Mouse (Mus musculus): ENCODE data around the gene Adgrl2. TPM values are rescaled to one million over a fixed set of nuclear protein-coding genes. Genes with fewer than 3 reads are reported as not detected.
A peak's percentile ranks its signal among the peaks of the same experiment; 100 is the strongest.

Gene Adgrl2
- total RNA-seq, 1 experiment from 2014 or later: 0.10 TPM

GRCm38 (mm10) chr3:148981776-148982175, 8.6 kb downstream of the Adgrl2 start:
- no peak for ATAC-seq (replicated peaks; ENCODE audit: insufficient number of reproducible peaks, low FRiP score, low TSS enrichment, poor library complexity, severe bottlenecking)

DNA sequence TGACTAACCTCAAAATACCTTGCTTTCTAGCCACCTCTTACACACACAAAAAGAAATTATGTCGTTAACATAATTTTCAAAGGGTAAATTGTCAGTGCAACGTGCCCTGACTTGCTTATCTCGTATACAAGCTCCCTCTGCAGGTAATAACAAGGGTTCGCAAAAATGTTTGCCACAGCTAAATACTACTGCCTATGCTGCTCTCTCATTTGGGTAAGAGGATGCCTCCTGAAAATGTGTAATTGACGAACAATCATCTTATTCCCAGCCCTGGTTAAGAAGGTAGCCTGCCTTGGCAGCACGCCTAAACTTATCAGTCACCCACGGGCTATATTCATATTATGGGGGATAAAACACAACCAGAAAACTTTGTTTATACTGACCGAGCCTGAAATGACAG, 11.8 kb downstream of the Adgrl2 start:
- no peak for ATAC-seq (replicated peaks; ENCODE audit: insufficient number of reproducible peaks, low FRiP score, low TSS enrichment, poor library complexity, severe bottlenecking)

- no peak for ATAC-seq (replicated peaks; ENCODE audit: insufficient number of reproducible peaks, low FRiP score, low TSS enrichment, poor library complexity, severe bottlenecking)
Observed at GRCm38 (mm10) chr3:148977838-148978237, 12.5 kb downstream of the Adgrl2 start.

DNA sequence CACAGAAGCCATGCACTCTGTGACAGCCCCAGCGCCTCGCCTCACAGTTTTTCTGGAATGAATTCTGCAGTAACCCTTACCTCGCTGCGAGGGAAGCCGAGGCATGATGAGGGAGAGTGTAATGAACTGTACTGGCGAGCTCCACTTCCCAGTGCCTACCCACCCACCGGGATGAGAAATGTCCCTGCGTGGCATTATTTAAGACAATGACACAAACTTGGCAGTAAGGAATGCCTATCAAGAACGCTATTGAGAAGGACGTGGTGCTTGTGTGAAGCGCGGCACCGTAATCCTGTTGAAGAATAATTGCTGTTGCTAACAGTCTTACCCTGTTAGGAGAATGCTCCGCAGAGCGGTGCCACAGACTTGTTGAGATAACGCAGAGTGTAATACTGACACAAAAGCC, 13.2 kb downstream of the Adgrl2 start:
- ATAC-seq (replicated peaks; ENCODE audit: insufficient number of reproducible peaks, low FRiP score, low TSS enrichment, poor library complexity, severe bottlenecking): no peak

GRCm38 (mm10) chr3:148971893-148972596, 18.3 kb downstream of the Adgrl2 start:
- ATAC-seq (replicated peaks; ENCODE audit: insufficient number of reproducible peaks, low FRiP score, low TSS enrichment, poor library complexity, severe bottlenecking): no peak

DNA sequence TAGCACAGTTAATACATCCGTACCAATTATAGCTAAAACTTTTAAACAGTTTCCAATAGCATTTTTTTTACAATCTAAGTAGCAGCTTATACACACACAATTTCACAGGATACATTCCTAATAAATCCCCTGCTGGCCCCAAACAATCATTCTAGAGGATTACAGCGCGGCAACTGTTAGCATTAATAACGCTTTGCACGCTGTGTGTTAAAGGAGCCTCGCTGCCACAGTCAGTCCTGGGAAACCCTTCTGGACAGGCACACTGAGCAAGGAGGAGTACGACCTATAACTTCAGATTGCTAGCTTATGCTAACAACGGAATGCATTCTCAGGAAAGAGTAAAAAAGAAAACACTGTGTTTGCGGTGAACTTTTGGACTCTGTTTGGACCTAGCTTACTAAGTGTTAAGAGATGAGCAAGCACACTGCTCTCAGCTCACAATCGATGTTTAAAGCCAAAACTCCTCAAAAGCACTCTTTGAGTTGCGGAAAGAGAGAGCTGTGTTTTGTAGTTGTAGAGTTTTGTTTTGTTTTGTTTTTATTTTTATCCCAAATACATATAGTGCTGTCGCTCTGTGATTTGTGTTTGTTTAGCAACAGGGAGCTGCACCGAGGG, 25.3 kb downstream of the Adgrl2 start:
- no peak for ATAC-seq (replicated peaks; ENCODE audit: insufficient number of reproducible peaks, low FRiP score, low TSS enrichment, poor library complexity, severe bottlenecking)

- no peak for ATAC-seq (replicated peaks; ENCODE audit: insufficient number of reproducible peaks, low FRiP score, low TSS enrichment, poor library complexity, severe bottlenecking)
Observed at GRCm38 (mm10) chr3:148963381-148964044, 26.8 kb downstream of the Adgrl2 start.

DNA sequence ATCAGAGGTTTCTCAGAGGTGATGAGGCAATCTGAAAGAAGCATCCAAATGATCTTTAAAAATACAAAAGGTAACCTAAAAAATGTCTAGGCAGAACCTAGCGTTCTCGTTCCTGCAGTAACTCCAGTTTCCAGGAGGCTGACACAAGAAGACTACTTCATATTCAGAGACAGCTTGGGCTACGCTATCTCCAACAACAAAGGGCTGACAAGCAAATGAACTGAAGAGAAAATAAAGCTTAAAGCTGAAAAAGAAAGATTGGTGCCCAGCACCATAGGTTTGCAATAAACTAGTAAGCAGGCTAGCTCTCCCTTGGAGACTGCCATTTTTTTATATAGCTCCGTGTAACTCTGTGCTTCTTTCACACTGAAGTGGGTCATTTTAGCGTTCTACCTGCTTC, 28.7 kb downstream of the Adgrl2 start:
- ATAC-seq (replicated peaks; ENCODE audit: insufficient number of reproducible peaks, low FRiP score, low TSS enrichment, poor library complexity, severe bottlenecking): no peak

DNA sequence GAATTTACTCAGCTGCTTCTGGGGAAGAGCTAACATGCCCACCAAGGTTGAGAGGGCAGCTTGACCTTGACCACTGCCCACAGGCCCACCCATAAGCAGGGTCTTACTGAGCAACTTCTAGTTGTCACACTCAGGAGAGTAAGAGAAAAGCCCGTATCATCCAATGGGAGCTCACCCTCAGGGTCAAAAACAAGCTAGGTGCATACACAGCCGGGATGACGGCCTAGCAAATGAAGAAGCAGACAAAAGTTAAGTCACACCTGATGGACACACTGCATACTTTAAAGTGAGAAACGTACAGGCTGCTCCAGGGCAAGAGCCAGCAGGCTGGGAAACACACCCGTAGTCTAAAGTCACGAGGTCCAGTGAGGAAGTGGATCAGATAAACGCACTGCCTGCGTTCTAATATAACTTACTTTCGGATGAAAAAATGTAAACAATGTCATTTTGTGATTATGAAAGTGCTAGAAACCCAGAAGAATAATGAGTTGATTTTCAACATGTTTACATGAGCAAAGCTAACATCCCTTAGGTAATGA, 29.5 kb downstream of the Adgrl2 start:
- no peak for ATAC-seq (replicated peaks; ENCODE audit: insufficient number of reproducible peaks, low FRiP score, low TSS enrichment, poor library complexity, severe bottlenecking)

DNA sequence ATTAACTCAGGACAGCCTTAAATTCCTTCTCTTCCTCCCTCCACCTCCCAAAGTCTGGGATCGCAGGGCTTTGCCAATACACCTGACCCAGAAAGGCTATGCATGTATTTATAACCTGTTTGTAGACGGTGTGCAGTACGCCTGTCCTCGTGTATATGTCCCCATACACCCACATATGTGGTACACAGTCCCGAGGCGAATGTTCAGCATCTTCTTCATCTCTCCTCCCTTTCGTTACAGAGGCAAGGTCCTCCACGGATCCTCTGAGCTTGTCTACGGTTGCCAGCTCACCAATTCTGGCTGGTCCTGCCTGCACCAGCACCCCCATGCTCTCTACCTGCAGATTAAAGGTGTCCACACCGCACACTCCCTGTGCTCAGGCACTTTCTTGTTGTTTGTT, 30.1 kb downstream of the Adgrl2 start:
- ATAC-seq (replicated peaks; ENCODE audit: insufficient number of reproducible peaks, low FRiP score, low TSS enrichment, poor library complexity, severe bottlenecking): no peak

GRCm38 (mm10) chr3:148959327-148960025, 30.9 kb downstream of the Adgrl2 start:
- peak; percentile 88 for ATAC-seq (replicated peaks; ENCODE audit: insufficient number of reproducible peaks, low FRiP score, low TSS enrichment, poor library complexity, severe bottlenecking)

- ATAC-seq (replicated peaks; ENCODE audit: insufficient number of reproducible peaks, low FRiP score, low TSS enrichment, poor library complexity, severe bottlenecking): no peak
Observed at GRCm38 (mm10) chr3:148958714-148959113, 31.6 kb downstream of the Adgrl2 start.

DNA sequence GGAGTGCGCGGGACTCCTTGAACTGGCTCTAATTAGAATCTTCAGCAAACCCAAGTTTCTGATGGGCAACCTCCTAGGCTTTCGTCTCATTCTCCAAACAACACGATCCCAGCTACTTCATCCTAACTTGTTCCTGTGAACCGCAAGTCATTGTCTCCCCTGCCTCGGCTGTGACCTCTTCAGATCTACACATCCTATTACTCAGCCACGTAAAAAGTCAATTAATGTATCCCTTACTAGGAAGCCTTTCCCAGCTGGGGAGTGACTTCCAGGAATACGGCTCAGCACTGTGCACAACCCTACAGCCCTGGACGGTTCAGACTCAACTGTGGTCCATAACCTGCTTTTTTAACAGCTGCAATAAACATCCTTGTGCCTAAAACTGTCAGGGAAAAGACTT, 32.2 kb downstream of the Adgrl2 start:
- no peak for ATAC-seq (replicated peaks; ENCODE audit: insufficient number of reproducible peaks, low FRiP score, low TSS enrichment, poor library complexity, severe bottlenecking)

GRCm38 (mm10) chr3:148956887-148957286, 33.5 kb downstream of the Adgrl2 start:
- no peak for ATAC-seq (replicated peaks; ENCODE audit: insufficient number of reproducible peaks, low FRiP score, low TSS enrichment, poor library complexity, severe bottlenecking)

- ATAC-seq (replicated peaks; ENCODE audit: insufficient number of reproducible peaks, low FRiP score, low TSS enrichment, poor library complexity, severe bottlenecking): no peak
Observed at GRCm38 (mm10) chr3:148949796-148950195, 40.6 kb downstream of the Adgrl2 start.

DNA sequence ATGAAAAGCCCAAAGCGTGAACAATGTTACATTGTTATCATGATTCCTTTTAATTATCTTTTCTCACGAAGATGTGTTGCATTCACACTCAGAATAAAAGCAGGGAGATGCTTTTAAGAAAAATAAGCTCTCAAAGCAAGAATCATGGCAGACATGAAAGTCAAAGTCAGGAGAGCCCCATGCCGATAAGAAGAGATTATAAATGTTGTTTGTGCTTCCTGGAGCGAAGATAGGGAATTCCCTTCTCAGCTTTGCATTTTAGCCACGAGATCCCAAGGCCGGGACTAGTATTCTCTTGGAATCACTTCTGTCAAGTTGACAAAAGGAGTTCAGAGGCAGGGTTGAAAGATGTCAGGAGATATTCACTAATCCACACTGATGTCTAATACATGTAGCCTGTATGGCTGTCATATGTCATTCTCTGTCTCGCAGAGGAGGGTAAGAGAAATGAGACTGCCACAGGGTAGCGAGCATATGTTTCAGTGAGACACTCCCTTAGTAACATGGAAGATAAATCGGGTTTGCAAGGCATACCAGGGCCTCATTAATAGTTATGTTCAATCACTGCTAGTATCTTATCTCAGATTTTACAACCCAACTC, 42.5 kb downstream of the Adgrl2 start:
- no peak for ATAC-seq (replicated peaks; ENCODE audit: insufficient number of reproducible peaks, low FRiP score, low TSS enrichment, poor library complexity, severe bottlenecking)

GRCm38 (mm10) chr3:148947266-148947665, 43.1 kb downstream of the Adgrl2 start:
- no peak for ATAC-seq (replicated peaks; ENCODE audit: insufficient number of reproducible peaks, low FRiP score, low TSS enrichment, poor library complexity, severe bottlenecking)

- no peak for ATAC-seq (replicated peaks; ENCODE audit: insufficient number of reproducible peaks, low FRiP score, low TSS enrichment, poor library complexity, severe bottlenecking)
Observed at GRCm38 (mm10) chr3:148945534-148945933, 44.8 kb downstream of the Adgrl2 start.

GRCm38 (mm10) chr3:148939457-148939856, 50.9 kb downstream of the Adgrl2 start:
- no peak for ATAC-seq (replicated peaks; ENCODE audit: insufficient number of reproducible peaks, low FRiP score, low TSS enrichment, poor library complexity, severe bottlenecking)
